Mouse (Mus musculus) cerebellum, adult 2 months (tissue): ENCODE data around the gene Bbs9.

Source experiments
- CTCF ChIP-seq: fragments of 200-500 bp; IDR thresholded peaks from 2 replicates; pipeline ENCODE4 v1.5.1; 2011; ENCODE audit warnings: low read depth, mild to moderate bottlenecking, control low read depth, low read length, moderate library complexity, borderline replicate concordance; ENCODE audit not compliant: insufficient read depth
- POLR2A ChIP-seq: fragments of 200-500 bp; IDR thresholded peaks from 2 replicates; pipeline ENCODE4 v1.6.1; 2011; ENCODE audit warnings: low read length, control low read depth, borderline replicate concordance; ENCODE audit not compliant: insufficient read depth

- TF ChIP-seq CTCF, result no peak
- TF ChIP-seq POLR2A, result no peak
Measured at GRCm38 (mm10) chr9:22515076-22515475, 39.6 kb downstream of the Bbs9 start.
